Mouse (Mus musculus) megakaryocyte-erythroid progenitor cell, adult 5 weeks (primary cell): ENCODE results near the gene Myo3a. TPM values are rescaled to one million over a fixed set of nuclear protein-coding genes. Genes with fewer than 3 reads are reported as not detected.

Experiments used
- polyA plus RNA-seq: library from polyadenylated mRNA; stranded (reverse); fragments of >175 nt; gene quantifications from 2 replicates; pipeline ENCODE4 v1.2.3, GENCODE M21; 2012

The Myo3a gene
- polyA plus RNA-seq, result not detected in 2 replicates

GRCm38 (mm10) chr2:22227308-22227707, at the start of gene Myo3a:
Myo3a (plus strand) TSS chr2:22227503.

DNA sequence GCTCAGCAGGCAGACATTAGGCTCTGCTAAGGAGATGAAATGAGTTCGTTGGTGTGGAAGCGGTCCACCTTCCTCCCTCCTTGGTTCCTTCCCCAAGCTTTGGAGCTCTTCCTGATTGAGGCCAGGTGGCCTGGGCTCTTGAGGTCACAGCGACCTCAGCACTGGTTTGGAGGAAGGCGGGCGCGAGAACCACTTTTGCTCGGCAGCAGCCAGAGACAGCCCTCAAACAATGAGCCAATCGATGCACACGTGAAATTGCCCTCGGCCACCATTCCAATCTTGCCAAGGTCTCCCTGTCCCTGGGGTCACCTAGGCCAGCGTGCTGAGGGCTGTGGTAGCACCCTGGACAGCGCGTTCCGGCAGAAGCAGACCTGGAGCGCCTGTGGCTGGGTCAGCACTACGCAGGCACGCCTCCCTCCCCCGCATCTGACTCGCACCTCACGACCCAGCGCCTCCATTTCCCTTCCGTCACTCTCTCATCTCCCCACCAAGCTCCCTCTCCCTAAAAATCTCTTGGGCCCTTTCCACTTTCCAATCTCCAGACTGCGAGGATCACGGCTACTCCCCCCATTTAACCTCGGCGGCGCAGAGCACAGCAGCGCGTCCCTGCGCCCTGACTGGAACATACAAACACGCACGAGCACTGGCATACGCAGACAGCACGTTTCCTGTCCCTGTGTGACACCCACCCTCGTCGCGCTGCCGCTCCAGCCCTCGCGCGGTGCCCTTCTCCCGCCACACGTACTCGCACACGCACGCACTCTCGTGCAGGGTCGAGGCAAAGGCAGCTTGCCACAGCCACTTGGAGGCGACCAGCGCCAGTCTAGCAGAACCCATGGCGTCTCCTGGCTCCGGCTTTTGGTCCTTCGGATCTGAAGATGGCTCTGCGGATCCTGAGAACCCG, 394.8 kb downstream of the Myo3a start, which contains the start of gene Gad2:
Gene Gad2, plus strand, starts transcription at position 378 of the 904 bp plus-strand sequence.

